Mouse (Mus musculus) heart, adult 2 months (tissue): Measurements from ENCODE around the gene Troap.

Source experiments
- CTCF ChIP-seq: fragments of 200-600 bp; IDR thresholded peaks from 2 replicates; pipeline ENCODE4 v1.8.1; 2022; ENCODE audit warnings: antibody characterized with exemption, mild to moderate bottlenecking, moderate library complexity
- POLR2A ChIP-seq: fragments of 200-500 bp; IDR thresholded peaks from 2 replicates; pipeline ENCODE4 v1.6.1; 2011; ENCODE audit warnings: mild to moderate bottlenecking, low read depth, low read length, control low read depth; ENCODE audit not compliant: insufficient read depth

GRCm38 (mm10) chr15:99055511-99055961, 18.8 kb upstream of the Troap start:
- TF ChIP-seq CTCF = no peak
- no peak for TF ChIP-seq POLR2A
